Mouse (Mus musculus) hindbrain, postnatal 0 days (tissue): Measurements from ENCODE around the gene Gm29133. TPM values are rescaled to one million over a fixed set of nuclear protein-coding genes. Genes with fewer than 3 reads are reported as not detected.

Experiments used
- ATAC-seq: fragments of 200-750 bp; cut with Nextera tagmentation; 2 replicates; pipeline ENCODE4 v1.8.0; 2017; ENCODE audit warnings: mild to moderate bottlenecking, moderate TSS enrichment, moderate library complexity
- DNase-seq: peaks from one replicate; pipeline ENCODE4 v3.0.0-alpha.2; 2015; ENCODE audit warnings: low spot score
- H3K27ac ChIP-seq: fragments of 300-500 bp; sonication (generic); 2 replicates; pipeline ENCODE4 v1.5.1; 2014; ENCODE audit warnings: mild to moderate bottlenecking
- H3K27me3 ChIP-seq: fragments of 300-500 bp; sonication (generic); 2 replicates; pipeline ENCODE4 v1.6.1; 2014; ENCODE audit warnings: low read length, mixed read lengths; ENCODE audit not compliant: insufficient read depth
- H3K36me3 ChIP-seq: fragments of 300-500 bp; sonication (generic); 2 replicates; pipeline ENCODE4 v1.6.1; 2014; ENCODE audit warnings: low read length, mixed read lengths; ENCODE audit not compliant: insufficient read depth
- H3K4me1 ChIP-seq: fragments of 300-500 bp; sonication (generic); 2 replicates; pipeline ENCODE4 v1.6.1; 2014; ENCODE audit warnings: antibody characterized with exemption, low read length, mixed read lengths; ENCODE audit not compliant: insufficient read depth
- H3K4me2 ChIP-seq: fragments of 300-500 bp; sonication (generic); 2 replicates; pipeline ENCODE4 v1.6.1; 2014; ENCODE audit warnings: low read depth, mild to moderate bottlenecking, low read length, moderate library complexity, mixed read lengths
- H3K4me3 ChIP-seq: fragments of 300-500 bp; sonication (generic); 2 replicates; pipeline ENCODE4 v1.5.1; 2014; ENCODE audit warnings: low read length
- H3K9ac ChIP-seq: fragments of 300-500 bp; sonication (generic); replicated peaks from 2 replicates; pipeline ENCODE4 v1.6.1; 2014; ENCODE audit warnings: mild to moderate bottlenecking, low read length, moderate library complexity, mixed read lengths
- H3K9me3 ChIP-seq: fragments of 300-500 bp; sonication (generic); 2 replicates; pipeline ENCODE4 v1.6.1; 2016; ENCODE audit warnings: low read length, mixed read lengths
- CTCF ChIP-seq: IDR thresholded peaks from 2 replicates; pipeline ENCODE4 v1.5.1; 2016; ENCODE audit warnings: antibody characterized with exemption, control low read depth, low read depth
- WGBS: fragments of 180-500 bp; shearing (Covaris S2); extraction: QIAGEN DNeasy Blood & Tissue Kit; methylation state at CpG from one replicate; pipeline ENCODE4 v1.1.7; 2014; 5-methylcytosine and 5-hydroxymethylcytosine counted together
- polyA plus RNA-seq: library from polyadenylated mRNA; unstranded; fragments of >200 nt; fragmentation: Nextera tagmentation; extraction: Ambion mirVana; gene quantifications from 2 replicates; pipeline ENCODE4 v1.2.1, GENCODE M21; 2015
- total RNA-seq: library from RNA; depleted of rRNA; stranded (reverse); fragments of >200 nt; gene quantifications from 2 replicates; pipeline ENCODE4 v1.2.3, GENCODE M21; 2014; rRNA removed

The Gm29133 gene
- total and polyA plus RNA-seq, 2 experiments from 2014 or later = not detected

GRCm38 (mm10) chr3:75834827-75835226 lies 86.8 kb downstream of the Gm29133 start:
- no peaks in the 10 kb centered on the region for H3K36me3 ChIP-seq
- no peak for ATAC-seq
- H3K4me2 ChIP-seq = no peak overlapping the region
- no peaks in the 10 kb centered on the region for H3K27me3 ChIP-seq
- H3K27ac ChIP-seq = no peak overlapping the region
- 91% methylated on average over 2 of the region's 2 CpGs for WGBS
- no peak overlapping the region for H3K4me3 ChIP-seq
- DNase-seq = no peak
- no peak for TF ChIP-seq CTCF
- no peaks in the 10 kb centered on the region for H3K4me1 ChIP-seq
- no peak overlapping the region for H3K9ac ChIP-seq
- no peaks in the 10 kb centered on the region for H3K9me3 ChIP-seq

- no peak for ATAC-seq
- 83% methylated on average over 5 of the region's 5 CpGs for WGBS
- no peaks in the 10 kb centered on the region for H3K27me3 ChIP-seq
- no peak overlapping the region for H3K27ac ChIP-seq
- no peaks in the 10 kb centered on the region for H3K9me3 ChIP-seq
- peak; percentile 7 for DNase-seq
- H3K4me3 ChIP-seq = no peak overlapping the region
- no peak overlapping the region for H3K4me2 ChIP-seq
- no peaks in the 10 kb centered on the region for H3K4me1 ChIP-seq
- H3K36me3 ChIP-seq = no peaks in the 10 kb centered on the region
- no peak overlapping the region for H3K9ac ChIP-seq
- TF ChIP-seq CTCF = no peak
These were observed 87.4 kb downstream of the Gm29133 start for GRCm38 (mm10) chr3:75835286-75835967.

Other genes starting within 250 kb of the Gm29133 start
- gene Pdcd10, start 191.3 kb upstream of the Gm29133 start, total RNA-seq = 29.4 and 30.0 TPM in 2 replicates
- 110 and 112 TPM in 2 replicates for gene Pdcd10, start 191.3 kb upstream of the Gm29133 start, polyA plus RNA-seq
- 91.6 and 105 TPM in 2 replicates for gene Serpini1, start 190.7 kb upstream of the Gm29133 start, total RNA-seq
- gene Serpini1, start 190.7 kb upstream of the Gm29133 start, polyA plus RNA-seq = 166 and 168 TPM in 2 replicates
- gene Golim4, start 208.8 kb downstream of the Gm29133 start, total RNA-seq = 15.1 and 22.5 TPM in 2 replicates
- gene Golim4, start 208.8 kb downstream of the Gm29133 start, polyA plus RNA-seq = 21.6 and 23.3 TPM in 2 replicates